Mouse (Mus musculus) bone marrow, adult 2 months (tissue): Measurements from ENCODE around the gene Socs7.

Experiments used
- CTCF ChIP-seq: fragments of 200-500 bp; IDR thresholded peaks from 2 replicates; pipeline ENCODE4 v1.5.1; 2011; ENCODE audit warnings: low read length, control low read depth; ENCODE audit not compliant: control insufficient read depth, insufficient read depth
- POLR2A ChIP-seq: fragments of 200-500 bp; IDR thresholded peaks from 2 replicates; pipeline ENCODE4 v1.6.1; 2011; ENCODE audit warnings: low read depth, mild to moderate bottlenecking, control low read depth, low read length, borderline replicate concordance; ENCODE audit not compliant: control insufficient read depth

- no peak for TF ChIP-seq CTCF
- TF ChIP-seq POLR2A: peak; percentile 91
Observed at GRCm38 (mm10) chr11:97439935-97440334, 77.6 kb downstream of the Socs7 start.
